ENCODE assay signal across 12 mouse cellular contexts in the genomic region with DNA sequence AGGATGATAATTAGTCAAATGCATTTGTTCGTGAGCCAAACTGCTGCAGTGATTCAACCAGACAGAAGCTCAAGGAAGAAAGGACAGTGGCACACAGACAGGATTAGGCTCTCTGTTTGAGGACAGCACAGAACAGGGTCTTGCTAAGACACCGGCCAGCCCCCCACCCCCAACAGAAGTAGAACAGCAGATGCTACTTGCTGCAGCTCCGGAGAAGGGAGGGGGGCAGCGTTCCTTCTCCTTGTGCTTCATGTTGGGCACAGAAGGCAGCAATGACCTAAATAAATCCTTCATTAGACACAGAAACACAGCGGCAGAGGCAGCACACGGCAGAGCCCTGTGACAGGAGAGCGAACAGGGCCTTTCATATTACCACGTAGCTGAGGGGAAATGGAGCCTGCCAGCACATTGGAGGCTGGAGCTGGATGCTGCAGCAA.
DNase-seq lines count a peak whose midpoint lies in the region; ATAC-seq lines count a peak whose summit lies in the region.
"Had no signal": no experiment of that assay in that cellular context is flagged by ENCODE, and none has a peak within 500 bp of the region (broad histone marks: within the 10 kb centered on the region; RNA-seq: fewer than 3 reads in every experiment).

No protein-coding gene starts in this region.

- H3K36me3 ChIP-seq in midbrain, embryonic 10.5 days, result no peaks in the 10 kb centered on the region
- no peaks in the 10 kb centered on the region for H3K36me3 ChIP-seq in kidney, embryonic 16.5 days (ENCODE audit: insufficient read depth, low read length)

- peak; percentile 34 for ATAC-seq in frontal cortex, adult (ENCODE audit: low TSS enrichment)
- ATAC-seq in kidney, embryonic 16.5 days (ENCODE audit: low FRiP score, low TSS enrichment), result no peak
- ATAC-seq: liver, postnatal 0 days had no signal

- no peak overlapping the region for H3K4me3 ChIP-seq in midbrain, embryonic 10.5 days
- H3K4me3 ChIP-seq in kidney, embryonic 16.5 days (ENCODE audit: low read length), result no peak overlapping the region

- H3K27me3 ChIP-seq in midbrain, embryonic 10.5 days (ENCODE audit: low read depth, poor library complexity, severe bottlenecking), result no peaks in the 10 kb centered on the region
- H3K27me3 ChIP-seq in kidney, embryonic 16.5 days (ENCODE audit: insufficient read depth, low read length), result no peaks in the 10 kb centered on the region

- peaks cover 32% of the 10 kb centered on the region for H3K4me1 ChIP-seq in midbrain, embryonic 10.5 days
- no peaks in the 10 kb centered on the region for H3K4me1 ChIP-seq in kidney, embryonic 16.5 days (ENCODE audit: insufficient read depth, low read length)

- DNase-seq in frontal cortex, adult 2 months (ENCODE audit: extremely low spot score in 1 of 2, low spot score in 1 of 2), result no peak
- DNase-seq in right cerebral cortex, postnatal 14 days, result peak; percentile 26
- DNase-seq in right cerebral cortex, postnatal 25 days, result no peak
- DNase-seq in midbrain, embryonic 10.5 days (ENCODE audit: low spot score), result peak; percentile 17
- no peak for DNase-seq in thymus, postnatal 4 days
- no peak for DNase-seq in urinary bladder, postnatal 14 days (ENCODE audit: low spot score)
- DNase-seq: kidney, adult 18-20 months; liver, postnatal 0 days; right cerebral cortex, postnatal 4 days; thymus, adult 18-20 months had no signal

- no peak overlapping the region for H3K4me2 ChIP-seq in kidney, embryonic 16.5 days (replicated peaks; ENCODE audit: low read depth, low read length)

- H3K9me3 ChIP-seq in midbrain, embryonic 10.5 days (replicated peaks), result no peaks in the 10 kb centered on the region
- H3K9me3 ChIP-seq in kidney, embryonic 16.5 days (ENCODE audit: low read length), result no peaks in the 10 kb centered on the region

- 58% methylated on average over 8 of the region's 8 CpGs for WGBS in midbrain, embryonic 10.5 days
- WGBS in kidney, embryonic 16.5 days, result 53% methylated on average over 8 of the region's 8 CpGs

- peak overlapping the region; percentile 55; the same call in 1 of the 2 replicates for H3K27ac ChIP-seq in midbrain, embryonic 10.5 days (replicated peaks)
- H3K27ac ChIP-seq in kidney, embryonic 16.5 days (ENCODE audit: low read length), result no peak overlapping the region

- H3K9ac ChIP-seq in kidney, embryonic 16.5 days (replicated peaks; ENCODE audit: low read length), result no peak overlapping the region
- H3K9ac ChIP-seq: liver, postnatal 0 days had no signal

Comparison
In these comparisons a context has a peak if more than half of its experiments do, and no peak if none do; other contexts are left out.
1. DNase-seq: peak in right cerebral cortex, postnatal 14 days (single experiment) and midbrain, embryonic 10.5 days (single experiment); none in frontal cortex, adult 2 months (0 of 2), right cerebral cortex, postnatal 25 days (single experiment), thymus, postnatal 4 days (single experiment) and urinary bladder, postnatal 14 days (single experiment).